Mouse (Mus musculus) midbrain, postnatal 0 days (tissue): Measurements from ENCODE around the gene Cep170. TPM values are rescaled to one million over a fixed set of nuclear protein-coding genes. Genes with fewer than 3 reads are reported as not detected.

Source experiments
- ATAC-seq: fragments of 200-750 bp; cut with Nextera tagmentation; 2 replicates; pipeline ENCODE4 v1.8.0; 2017; ENCODE audit warnings: moderate number of reproducible peaks, mild to moderate bottlenecking, moderate TSS enrichment, moderate library complexity; ENCODE audit not compliant: low FRiP score
- DNase-seq: peaks from one replicate; pipeline ENCODE4 v3.0.0-alpha.2; 2015; ENCODE audit warnings: low spot score
- H3K27ac ChIP-seq: fragments of 300-500 bp; sonication (generic); 2 replicates; pipeline ENCODE4 v1.5.1; 2014; ENCODE audit warnings: low read depth, mild to moderate bottlenecking, low read length, mixed read lengths
- H3K27me3 ChIP-seq: fragments of 300-500 bp; sonication (generic); 2 replicates; pipeline ENCODE4 v1.6.1; 2014; ENCODE audit warnings: low read length, control low read depth, mixed read lengths; ENCODE audit not compliant: insufficient read depth
- H3K36me3 ChIP-seq: fragments of 300-500 bp; sonication (generic); 2 replicates; pipeline ENCODE4 v1.6.1; 2014; ENCODE audit warnings: low read length, control low read depth, mixed read lengths; ENCODE audit not compliant: insufficient read depth
- H3K4me1 ChIP-seq: fragments of 300-500 bp; sonication (generic); 2 replicates; pipeline ENCODE4 v1.6.1; 2014; ENCODE audit warnings: mild to moderate bottlenecking, control low read depth, antibody characterized with exemption, low read length, mixed read lengths; ENCODE audit not compliant: insufficient read depth
- H3K4me2 ChIP-seq: fragments of 300-500 bp; sonication (generic); 2 replicates; pipeline ENCODE4 v1.6.1; 2014; ENCODE audit warnings: low read depth, mild to moderate bottlenecking, low read length, mixed read lengths; ENCODE audit not compliant: poor library complexity, severe bottlenecking
- H3K4me3 ChIP-seq: fragments of 300-500 bp; sonication (generic); 2 replicates; pipeline ENCODE4 v1.5.1; 2014; ENCODE audit warnings: low read depth, mild to moderate bottlenecking, low read length, moderate library complexity
- H3K9ac ChIP-seq: fragments of 300-500 bp; sonication (generic); replicated peaks from 2 replicates; pipeline ENCODE4 v1.6.1; 2014; ENCODE audit warnings: mild to moderate bottlenecking, low read length, moderate library complexity, mixed read lengths; ENCODE audit not compliant: poor library complexity, severe bottlenecking
- H3K9me3 ChIP-seq: fragments of 300-500 bp; sonication (generic); 2 replicates; pipeline ENCODE4 v1.6.1; 2016; ENCODE audit warnings: low read length, control low read depth
- CTCF ChIP-seq: IDR thresholded peaks from 2 replicates; pipeline ENCODE4 v1.5.1; 2016; ENCODE audit warnings: antibody characterized with exemption, mild to moderate bottlenecking
- WGBS: fragments of 180-500 bp; shearing (Covaris S2); extraction: QIAGEN DNeasy Blood & Tissue Kit; methylation state at CpG from one replicate; pipeline ENCODE4 v1.1.7; 2014; 5-methylcytosine and 5-hydroxymethylcytosine counted together
- polyA plus RNA-seq: library from polyadenylated mRNA; unstranded; fragments of >200 nt; fragmentation: Nextera tagmentation; extraction: Ambion mirVana; gene quantifications from 2 replicates; pipeline ENCODE4 v1.2.1, GENCODE M21; 2015
- total RNA-seq: library from RNA; depleted of rRNA; stranded (reverse); fragments of >200 nt; gene quantifications from 2 replicates; pipeline ENCODE4 v1.2.3, GENCODE M21; 2014

Gene Cep170
- total and polyA plus RNA-seq, 2 experiments from 2014 or later = 83.1 to 165 TPM

GRCm38 (mm10) chr1:176814591-176815062 is 760 bp upstream of the Cep170 start, which contains the start of gene Sdccag8:
Sdccag8 (plus strand) TSS chr1:176814660.
- ATAC-seq (peak; percentile 92), DNase-seq (peak; percentile 99)
- under 1% methylated on average over 25 of the region's 25 CpGs for WGBS
- H3K9me3 ChIP-seq = no peaks in the 10 kb centered on the region
- H3K4me1 ChIP-seq = 0 out of 2 replicates have a peak, but pooled peaks cover 5% of the 10 kb centered on the region
- H3K27me3 ChIP-seq = no peaks in the 10 kb centered on the region
- no peaks in the 10 kb centered on the region for H3K36me3 ChIP-seq
- peak within 1 kb of the TSS; percentile 99 for H3K27ac ChIP-seq
- peak within 1 kb of the TSS; percentile 98 for H3K9ac ChIP-seq
- peak within 1 kb of the TSS; percentile 78 for H3K4me3 ChIP-seq
- TF ChIP-seq CTCF = no peak; the same call in 1 of the 2 replicates
- peak within 1 kb of the TSS; percentile 70 for H3K4me2 ChIP-seq

DNA sequence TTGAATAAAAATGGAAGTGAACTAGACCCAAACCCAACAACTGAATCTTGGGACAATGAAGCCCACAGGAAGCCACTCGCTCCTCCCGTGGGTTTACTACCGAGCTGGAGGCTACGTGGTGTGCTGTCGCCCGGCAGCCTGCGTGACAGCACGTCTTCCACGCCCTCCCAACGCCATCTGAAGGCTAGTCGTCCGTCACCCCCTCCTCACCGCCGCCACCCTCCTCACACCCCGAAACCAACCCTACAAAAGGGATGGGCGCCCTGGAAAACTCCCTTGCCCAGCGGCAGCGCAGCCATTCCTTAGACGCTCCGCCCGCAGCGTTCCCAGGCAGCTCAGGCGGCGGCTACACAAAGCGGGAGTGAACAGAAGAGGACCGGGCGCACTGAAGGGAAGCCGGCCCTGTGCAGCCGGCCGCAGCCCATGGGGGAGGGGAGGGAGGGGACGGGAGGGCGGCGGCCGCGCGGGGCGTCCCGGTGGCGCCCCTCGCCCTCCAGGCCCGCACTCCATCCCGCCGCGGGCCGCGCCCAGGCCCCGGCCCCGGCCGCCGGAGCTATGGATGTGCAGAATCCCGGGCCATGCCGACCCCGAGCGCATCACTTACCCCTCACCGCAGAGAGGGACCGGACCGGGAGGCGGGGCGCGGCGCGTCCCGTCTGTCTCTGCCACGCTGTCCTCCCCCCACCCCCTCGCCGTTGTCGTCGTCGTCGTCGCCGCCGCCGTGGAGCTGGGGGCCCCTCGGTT is 403 bp downstream of the Cep170 start:
- TF ChIP-seq CTCF = no peak
- WGBS = under 1% methylated on average over 50 of the region's 75 CpGs

GRCm38 (mm10) chr1:176812491-176813291 is 1.2 kb downstream of the Cep170 start:
- H3K4me3 ChIP-seq = peak overlapping the region; percentile 78
- no peaks in the 10 kb centered on the region for H3K36me3 ChIP-seq
- 9% methylated on average over 11 of the region's 11 CpGs for WGBS
- DNase-seq = peak; percentile 21
- H3K27me3 ChIP-seq = no peaks in the 10 kb centered on the region
- H3K27ac ChIP-seq = peak overlapping the region; percentile 99
- H3K9ac ChIP-seq = peak overlapping the region; percentile 98
- peak overlapping the region; percentile 70 for H3K4me2 ChIP-seq
- no peak for ATAC-seq
- TF ChIP-seq CTCF = no peak
- no peaks in the 10 kb centered on the region for H3K9me3 ChIP-seq
- H3K4me1 ChIP-seq = peaks cover 9% of the 10 kb centered on the region; the same call in 1 of the 2 replicates

More for the DNA sequence above, 403 bp downstream of the Cep170 start:
- Histone ChIP-seq H3K27me3 (no peaks in the 10 kb centered on the region), H3K27ac (peak overlapping the region; percentile 99), H3K4me1 (peaks cover 9% of the 10 kb centered on the region; the same call in 1 of the 2 replicates), H3K4me3 (peak overlapping the region; percentile 78), H3K9ac (peak overlapping the region; percentile 98), H3K4me2 (peak overlapping the region; percentile 70), H3K9me3 (no peaks in the 10 kb centered on the region), H3K36me3 (no peaks in the 10 kb centered on the region)
- ATAC-seq = peak; percentile 59
- peak; percentile 77 for DNase-seq

- no peaks in the 10 kb centered on the region for H3K27me3 ChIP-seq
- no peaks in the 10 kb centered on the region for H3K36me3 ChIP-seq
- no peaks in the 10 kb centered on the region for H3K9me3 ChIP-seq
- WGBS = 77% methylated on average over 3 of the region's 3 CpGs
- peak overlapping the region; percentile 70 for H3K4me2 ChIP-seq
- DNase-seq (no peak), ATAC-seq (no peak)
- no peak for TF ChIP-seq CTCF
- H3K27ac ChIP-seq = 0 out of 2 replicates have a peak overlapping the region, but pooled peaks have one; percentile 99
- peak overlapping the region; percentile 78 for H3K4me3 ChIP-seq
- peak overlapping the region; percentile 98; the same call in 1 of the 2 replicates for H3K9ac ChIP-seq
- H3K4me1 ChIP-seq = peaks cover 9% of the 10 kb centered on the region; the same call in 1 of the 2 replicates
Observed at GRCm38 (mm10) chr1:176811892-176812291, 2.0 kb downstream of the Cep170 start.

DNA sequence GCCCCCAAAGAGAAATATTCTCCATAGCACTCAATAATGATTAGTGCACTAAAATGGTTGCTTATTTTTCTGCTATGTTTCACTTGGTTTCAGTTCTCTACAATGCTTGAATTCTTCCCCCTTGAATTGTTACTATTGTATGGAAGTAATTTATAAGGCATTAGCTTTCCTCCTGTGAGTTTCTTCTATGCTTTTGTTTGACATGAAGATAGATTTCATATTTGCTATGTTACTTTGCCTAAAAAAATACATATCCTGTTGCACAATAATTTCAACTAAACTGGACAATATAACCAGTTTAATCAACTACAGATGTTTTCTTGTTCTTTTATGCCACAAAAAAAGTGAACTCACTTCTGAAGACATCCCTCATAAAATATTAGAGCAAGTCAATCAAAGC is 3.7 kb downstream of the Cep170 start:
- DNase-seq = no peak
- no peak overlapping the region for H3K27ac ChIP-seq
- TF ChIP-seq CTCF = no peak

More for the DNA sequence above, 3.7 kb downstream of the Cep170 start:
- H3K9me3 ChIP-seq = no peaks in the 10 kb centered on the region
- no peak overlapping the region for H3K4me2 ChIP-seq
- H3K36me3 ChIP-seq = no peaks in the 10 kb centered on the region
- ATAC-seq = no peak
- H3K27me3 ChIP-seq = no peaks in the 10 kb centered on the region
- no peak overlapping the region for H3K9ac ChIP-seq
- H3K4me3 ChIP-seq = no peak overlapping the region
- H3K4me1 ChIP-seq = peaks cover 9% of the 10 kb centered on the region; the same call in 1 of the 2 replicates
